Mouse (Mus musculus) thymus, adult 2 months (tissue): Measurements from ENCODE around the gene Oip5.

Experiments used
- CTCF ChIP-seq: fragments of 200-500 bp; IDR thresholded peaks from 2 replicates; pipeline ENCODE4 v1.5.1; 2012; ENCODE audit warnings: mild to moderate bottlenecking, control low read depth, low read length, moderate library complexity, borderline replicate concordance; ENCODE audit not compliant: control insufficient read depth, poor library complexity, insufficient read depth; ENCODE audit errors: extremely low read depth
- POLR2A ChIP-seq: fragments of 200-500 bp; IDR thresholded peaks from 2 replicates; pipeline ENCODE4 v1.6.1; 2012; ENCODE audit warnings: mild to moderate bottlenecking, low read length, control low read depth, moderate library complexity; ENCODE audit not compliant: control insufficient read depth, poor library complexity, insufficient read depth; ENCODE audit errors: extremely low read depth

DNA sequence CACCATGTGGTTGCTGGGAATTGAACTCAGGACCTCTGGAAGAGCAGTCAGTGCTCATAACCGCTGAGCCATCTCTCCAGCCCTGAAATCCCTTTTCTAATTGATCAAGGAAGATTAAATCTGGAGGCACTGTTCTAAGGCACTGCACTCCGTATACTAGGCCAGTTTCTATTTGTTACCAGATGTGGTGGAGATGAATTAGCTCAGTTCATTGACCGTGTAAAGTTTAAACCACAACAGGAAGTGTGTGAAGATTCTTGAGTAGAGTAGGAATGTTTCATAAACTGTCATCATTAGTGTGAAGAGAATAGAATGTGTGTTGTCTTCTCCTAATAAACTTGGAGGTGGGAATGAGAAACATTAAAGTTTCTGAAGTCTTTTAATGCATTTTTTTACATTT lies 56.5 kb downstream of the Oip5 start:
- no peak for TF ChIP-seq CTCF
- TF ChIP-seq POLR2A: no peak
